Mouse (Mus musculus): Measurements from ENCODE around the gene Olfr1396. TPM values are rescaled to one million over a fixed set of nuclear protein-coding genes. Genes with fewer than 3 reads are reported as not detected.

Olfr1396 gene
- polyA plus RNA-seq (2014; fragmentation: Nextera tagmentation; extraction: Ambion mirVana): 0.08 and 0.46 TPM in 2 replicates

DNA sequence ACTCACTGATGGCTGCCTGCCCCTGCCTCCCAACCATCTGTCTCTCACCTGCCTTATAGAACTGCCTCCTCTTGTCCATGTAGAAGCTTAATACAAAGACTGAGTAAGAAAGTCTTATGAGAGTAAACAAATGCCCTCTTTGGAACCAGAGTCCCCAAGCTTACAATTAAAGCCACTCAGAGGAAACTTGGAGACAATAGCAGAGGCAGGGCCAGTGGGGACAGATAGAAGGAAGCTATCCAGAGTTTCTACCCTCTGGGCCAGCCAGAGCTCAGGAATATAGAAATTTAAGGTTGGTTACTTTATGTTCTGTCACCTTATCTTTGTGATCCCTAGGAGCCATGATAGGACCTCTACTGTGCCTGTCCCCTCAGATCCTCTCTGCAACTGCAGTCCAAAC lies at the start of gene Olfr1396:
Gene Olfr1396, minus strand, starts transcription at position 101 of the 400 bp plus-strand sequence.
- H3K9ac ChIP-seq (ENCODE audit: low read depth, low read length): no peak within 1 kb of the TSS
- H3K4me3 ChIP-seq (ENCODE audit: low read depth, low read length): no peak within 1 kb of the TSS
- H3K36me3 ChIP-seq (ENCODE audit: control insufficient read depth, insufficient read depth, low read length): no peaks in the 10 kb centered on the region
- no peaks in the 10 kb centered on the region for H3K4me1 ChIP-seq (ENCODE audit: control insufficient read depth, insufficient read depth, low read length)
- DNase-seq (ENCODE audit: low spot score): no peak
- no peaks in the 10 kb centered on the region for H3K9me3 ChIP-seq (ENCODE audit: control insufficient read depth, low read length)
- no peak within 1 kb of the TSS; the same call in 1 of the 2 replicates for H3K27ac ChIP-seq (replicated peaks; ENCODE audit: low read depth, low read length)
- H3K27me3 ChIP-seq (replicated peaks; ENCODE audit: control insufficient read depth, insufficient read depth, low read length): no peaks in the 10 kb centered on the region
- H3K4me2 ChIP-seq (ENCODE audit: low read depth, low read length): no peak within 1 kb of the TSS
- ATAC-seq (ENCODE audit: low read depth): no peak

DNA sequence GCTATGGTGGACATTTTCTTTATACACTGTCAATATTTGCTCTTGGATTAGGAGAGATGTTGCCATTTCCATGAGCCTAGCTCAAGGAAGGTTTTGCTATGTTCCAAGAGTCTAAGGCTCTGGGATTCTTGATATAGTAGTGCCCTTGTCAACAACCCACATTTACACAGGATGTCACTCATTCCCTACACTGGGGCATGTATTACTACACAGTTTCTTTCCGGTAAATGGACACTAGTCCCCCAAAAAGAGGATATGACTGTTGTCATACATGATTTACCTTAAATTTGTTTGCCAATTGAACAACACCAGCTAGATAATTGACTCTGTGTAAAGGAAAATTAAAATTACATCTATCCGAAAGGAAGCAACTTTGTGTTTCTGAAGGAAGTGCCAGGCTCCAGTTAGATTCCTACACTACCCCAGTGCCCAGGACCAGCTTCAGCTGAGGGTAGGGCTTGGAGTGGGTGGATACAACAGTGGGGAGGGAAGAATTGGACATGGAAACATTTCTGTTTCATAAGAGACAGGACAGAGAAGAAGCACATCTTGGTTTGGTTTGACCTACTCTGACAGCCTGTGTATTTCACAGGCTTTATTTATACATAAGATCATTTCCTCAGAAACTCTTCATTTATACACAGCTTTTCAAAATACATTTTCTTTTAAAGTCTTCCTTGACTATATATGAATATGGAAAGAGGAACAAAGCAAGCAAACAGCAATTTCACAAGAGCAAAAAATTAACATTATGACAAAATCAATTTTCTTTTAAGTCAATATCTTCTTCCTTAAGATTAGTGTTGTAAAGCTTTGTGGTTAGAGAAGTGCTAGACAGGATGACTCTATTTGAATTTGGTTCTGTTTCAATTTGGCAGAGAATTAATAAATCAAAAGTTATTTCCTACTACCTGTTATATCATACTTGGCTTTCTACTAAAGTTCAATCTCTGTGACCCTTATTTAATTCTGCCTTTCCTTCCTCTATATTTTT lies 42.4 kb upstream of the Olfr1396 start:
- no peak for DNase-seq (ENCODE audit: low spot score)
- H3K36me3 ChIP-seq (ENCODE audit: control insufficient read depth, insufficient read depth, low read length): no peaks in the 10 kb centered on the region
- H3K4me1 ChIP-seq (ENCODE audit: control insufficient read depth, insufficient read depth, low read length): no peaks in the 10 kb centered on the region
- H3K4me3 ChIP-seq (ENCODE audit: low read depth, low read length): no peak overlapping the region
- no peaks in the 10 kb centered on the region for H3K9me3 ChIP-seq (ENCODE audit: control insufficient read depth, low read length)
- no peak overlapping the region for H3K9ac ChIP-seq (ENCODE audit: low read depth, low read length)
- no peak for ATAC-seq (ENCODE audit: low read depth)
- no peak overlapping the region for H3K4me2 ChIP-seq (ENCODE audit: low read depth, low read length)
- H3K27ac ChIP-seq (replicated peaks; ENCODE audit: low read depth, low read length): no peak overlapping the region
- no peaks in the 10 kb centered on the region; the same call in 1 of the 2 replicates for H3K27me3 ChIP-seq (replicated peaks; ENCODE audit: control insufficient read depth, insufficient read depth, low read length)
- 84% methylated on average over 2 of the region's 2 CpGs for WGBS

DNA sequence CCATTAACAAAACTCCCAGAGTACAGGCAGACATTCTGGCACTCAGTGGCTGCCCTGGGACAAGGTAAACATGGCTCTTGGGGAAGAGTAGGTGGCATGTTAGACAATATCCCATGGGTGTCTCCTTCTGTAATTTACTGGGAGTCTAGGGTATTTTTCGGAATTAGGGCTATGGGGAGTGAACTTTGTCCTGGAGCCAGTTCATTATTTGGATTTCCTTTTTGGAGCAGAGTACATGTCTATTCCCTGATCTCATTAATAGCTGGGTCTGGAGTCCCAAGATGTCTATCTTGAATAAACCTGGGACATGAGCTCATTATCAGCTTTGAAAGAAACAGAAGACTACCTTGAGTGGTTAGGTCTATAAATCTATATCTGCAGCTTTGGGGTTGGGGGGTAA lies 39.4 kb upstream of the Olfr1396 start, which contains the start of gene Olfr1394:
Gene Olfr1394, plus strand, starts transcription at position 301 of the 400 bp plus-strand sequence.
- no peaks in the 10 kb centered on the region for H3K9me3 ChIP-seq (ENCODE audit: control insufficient read depth, low read length)
- no peak within 1 kb of the TSS for H3K9ac ChIP-seq (ENCODE audit: low read depth, low read length)
- no peak for ATAC-seq (ENCODE audit: low read depth)
- no peak within 1 kb of the TSS for H3K4me3 ChIP-seq (ENCODE audit: low read depth, low read length)
- no peak within 1 kb of the TSS for H3K4me2 ChIP-seq (ENCODE audit: low read depth, low read length)
- H3K27me3 ChIP-seq (replicated peaks; ENCODE audit: control insufficient read depth, insufficient read depth, low read length): no peaks in the 10 kb centered on the region; the same call in 1 of the 2 replicates
- no peaks in the 10 kb centered on the region for H3K36me3 ChIP-seq (ENCODE audit: control insufficient read depth, insufficient read depth, low read length)
- DNase-seq (ENCODE audit: low spot score): no peak
- 69% methylated on average over 1 of the region's 1 CpGs for WGBS
- H3K4me1 ChIP-seq (ENCODE audit: control insufficient read depth, insufficient read depth, low read length): no peaks in the 10 kb centered on the region
- no peak within 1 kb of the TSS for H3K27ac ChIP-seq (replicated peaks; ENCODE audit: low read depth, low read length)

DNA sequence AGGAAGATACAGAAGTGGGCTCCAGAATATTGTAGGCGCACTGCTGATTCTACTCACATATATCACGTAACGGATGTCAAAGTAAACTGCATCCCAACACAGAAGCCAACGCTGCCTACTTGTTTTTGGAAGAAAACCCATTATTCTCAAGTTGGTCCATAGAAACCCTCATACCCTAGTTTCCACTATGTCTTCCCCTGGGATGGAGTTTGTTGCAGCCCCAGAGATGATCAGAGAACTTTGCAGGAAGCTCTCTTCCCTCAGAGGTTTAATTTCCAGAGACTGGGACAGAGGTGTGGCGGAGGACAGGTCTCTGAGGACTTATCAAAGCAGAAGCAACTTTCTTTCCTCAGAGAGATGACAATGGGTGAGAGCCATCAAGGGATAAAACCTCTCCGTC lies 27.3 kb upstream of the Olfr1396 start, which contains the start of gene Olfr1395:
Gene Olfr1395, plus strand, starts transcription at position 301 of the 400 bp plus-strand sequence.
- Histone ChIP-seq H3K36me3 (ENCODE audit: control insufficient read depth, insufficient read depth, low read length) (no peaks in the 10 kb centered on the region), H3K27me3 (replicated peaks; ENCODE audit: control insufficient read depth, insufficient read depth, low read length) (no peaks in the 10 kb centered on the region), H3K4me3 (ENCODE audit: low read depth, low read length) (no peak within 1 kb of the TSS), H3K4me1 (ENCODE audit: control insufficient read depth, insufficient read depth, low read length) (no peaks in the 10 kb centered on the region), H3K4me2 (ENCODE audit: low read depth, low read length) (no peak within 1 kb of the TSS), H3K27ac (replicated peaks; ENCODE audit: low read depth, low read length) (no peak within 1 kb of the TSS), H3K9me3 (ENCODE audit: control insufficient read depth, low read length) (no peaks in the 10 kb centered on the region), H3K9ac (ENCODE audit: low read depth, low read length) (no peak within 1 kb of the TSS)
- DNase-seq (ENCODE audit: low spot score) (no peak), ATAC-seq (ENCODE audit: low read depth) (no peak)
- 89% methylated on average over 6 of the region's 6 CpGs for WGBS

DNA sequence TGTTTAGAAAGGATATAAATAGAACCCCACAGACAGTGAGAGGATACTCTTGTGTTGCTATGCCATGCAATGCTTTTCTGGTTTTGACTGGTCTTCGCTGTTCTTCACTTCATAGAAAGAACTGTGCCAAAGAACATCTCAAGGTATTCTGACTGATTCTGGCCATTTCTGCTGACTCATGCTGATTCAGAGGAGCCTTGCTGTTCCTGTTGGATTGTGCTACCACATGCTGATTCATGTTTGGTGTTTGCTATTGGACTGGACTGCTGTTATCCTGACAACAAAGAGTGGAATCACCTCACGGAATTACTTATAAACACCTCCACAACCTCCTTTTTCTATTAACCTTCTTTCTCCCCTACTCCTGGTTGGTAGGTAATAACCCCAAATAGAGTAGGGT lies 9.5 kb upstream of the Olfr1396 start:
- Histone ChIP-seq H3K27me3 (replicated peaks; ENCODE audit: control insufficient read depth, insufficient read depth, low read length) (no peaks in the 10 kb centered on the region), H3K36me3 (ENCODE audit: control insufficient read depth, insufficient read depth, low read length) (no peaks in the 10 kb centered on the region), H3K4me1 (ENCODE audit: control insufficient read depth, insufficient read depth, low read length) (no peaks in the 10 kb centered on the region), H3K9ac (ENCODE audit: low read depth, low read length) (no peak overlapping the region), H3K4me2 (ENCODE audit: low read depth, low read length) (no peak overlapping the region), H3K4me3 (ENCODE audit: low read depth, low read length) (no peak overlapping the region), H3K9me3 (ENCODE audit: control insufficient read depth, low read length) (no peaks in the 10 kb centered on the region), H3K27ac (replicated peaks; ENCODE audit: low read depth, low read length) (no peak overlapping the region)
- DNase-seq (ENCODE audit: low spot score) (no peak), ATAC-seq (ENCODE audit: low read depth) (no peak)
- 90% methylated on average over 2 of the region's 2 CpGs for WGBS

DNA sequence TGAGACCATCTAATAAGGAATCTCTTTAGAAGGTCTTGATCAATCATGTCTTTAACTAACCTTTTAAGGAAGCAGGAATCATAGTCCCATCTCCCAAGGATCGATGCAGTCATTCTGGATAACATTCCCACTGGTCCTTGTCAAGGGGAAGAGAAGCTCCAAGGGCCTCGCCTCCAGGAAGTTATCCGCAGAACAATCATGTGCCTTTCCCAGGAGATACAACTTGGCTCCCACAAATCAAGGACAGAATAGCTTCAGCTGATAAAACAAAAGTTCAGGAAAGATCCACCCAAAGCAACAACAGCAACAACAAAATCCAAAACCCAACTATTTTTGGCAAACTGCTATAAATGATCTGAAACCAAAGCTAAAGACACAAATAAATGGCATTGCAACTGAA lies 5.0 kb upstream of the Olfr1396 start:
- Histone ChIP-seq H3K27ac (replicated peaks; ENCODE audit: low read depth, low read length) (no peak overlapping the region), H3K27me3 (replicated peaks; ENCODE audit: control insufficient read depth, insufficient read depth, low read length) (no peaks in the 10 kb centered on the region), H3K4me3 (ENCODE audit: low read depth, low read length) (no peak overlapping the region), H3K9ac (ENCODE audit: low read depth, low read length) (no peak overlapping the region), H3K36me3 (ENCODE audit: control insufficient read depth, insufficient read depth, low read length) (no peaks in the 10 kb centered on the region), H3K4me2 (ENCODE audit: low read depth, low read length) (no peak overlapping the region), H3K9me3 (ENCODE audit: control insufficient read depth, low read length) (no peaks in the 10 kb centered on the region), H3K4me1 (ENCODE audit: control insufficient read depth, insufficient read depth, low read length) (no peaks in the 10 kb centered on the region)
- DNase-seq (ENCODE audit: low spot score) (no peak), ATAC-seq (ENCODE audit: low read depth) (no peak)
- WGBS: 79% methylated on average over 3 of the region's 3 CpGs

DNA sequence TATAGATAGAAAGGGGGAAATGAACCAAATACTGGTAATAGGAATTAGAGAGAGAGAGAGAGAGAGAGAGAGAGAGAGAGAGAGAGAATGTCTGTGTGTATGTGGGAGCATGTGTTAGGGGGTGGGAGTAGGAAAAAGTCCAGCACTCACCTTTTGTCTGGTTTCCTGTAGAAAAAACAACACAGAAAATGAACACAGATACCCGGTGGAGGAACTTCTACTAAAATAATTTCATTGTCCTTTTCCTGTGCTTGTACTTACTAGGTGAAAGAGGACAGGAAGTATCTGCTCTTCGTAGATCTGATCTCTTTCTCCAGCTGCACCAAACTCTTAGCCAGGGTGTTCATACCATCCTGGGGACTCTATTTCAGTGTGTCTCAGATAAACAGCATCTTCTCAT lies 516 bp downstream of the Olfr1396 start:
- 60% methylated on average over 2 of the region's 2 CpGs for WGBS
- H3K4me1 ChIP-seq (ENCODE audit: control insufficient read depth, insufficient read depth, low read length): no peaks in the 10 kb centered on the region

DNA sequence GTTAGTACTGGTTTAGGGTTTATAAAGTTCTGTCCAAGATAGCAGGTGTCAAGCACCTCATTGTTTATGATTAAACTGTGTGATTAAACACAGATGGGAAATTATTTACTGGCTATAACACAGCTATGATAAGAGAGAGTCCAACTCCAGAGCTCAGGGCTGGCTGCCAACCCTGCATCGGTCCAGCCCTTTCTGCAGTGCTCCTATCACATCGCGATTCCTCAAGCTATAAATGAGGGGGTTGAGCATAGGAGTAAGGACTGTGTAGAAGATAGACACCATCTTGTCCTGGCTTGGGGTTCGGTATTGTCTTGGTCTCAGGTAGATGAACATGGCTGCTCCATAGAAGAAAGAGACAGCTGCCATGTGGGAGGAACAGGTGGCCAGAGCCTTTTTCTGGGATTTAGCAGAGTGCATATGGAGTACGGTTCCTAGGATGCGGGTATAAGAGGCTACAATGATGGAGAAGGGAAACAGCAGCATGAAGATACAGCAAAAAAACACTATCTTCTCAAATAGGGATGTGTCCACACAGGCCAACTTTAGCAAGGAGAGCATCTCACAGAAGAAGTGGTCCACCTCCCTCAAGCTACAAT lies 2.0 kb downstream of the Olfr1396 start:
- H3K9ac ChIP-seq (ENCODE audit: low read depth, low read length): no peak overlapping the region
- no peaks in the 10 kb centered on the region for H3K27me3 ChIP-seq (replicated peaks; ENCODE audit: control insufficient read depth, insufficient read depth, low read length)
- no peaks in the 10 kb centered on the region for H3K36me3 ChIP-seq (ENCODE audit: control insufficient read depth, insufficient read depth, low read length)
- H3K4me2 ChIP-seq (ENCODE audit: low read depth, low read length): no peak overlapping the region
- WGBS: 82% methylated on average over 6 of the region's 6 CpGs
- H3K27ac ChIP-seq (replicated peaks; ENCODE audit: low read depth, low read length): no peak overlapping the region
- DNase-seq (ENCODE audit: low spot score) (no peak), ATAC-seq (ENCODE audit: low read depth) (no peak)
- no peaks in the 10 kb centered on the region for H3K9me3 ChIP-seq (ENCODE audit: control insufficient read depth, low read length)
- no peak overlapping the region for H3K4me3 ChIP-seq (ENCODE audit: low read depth, low read length)
- H3K4me1 ChIP-seq (ENCODE audit: control insufficient read depth, insufficient read depth, low read length): no peaks in the 10 kb centered on the region

More for the DNA sequence above, 516 bp downstream of the Olfr1396 start:
- no peaks in the 10 kb centered on the region for H3K9me3 ChIP-seq (ENCODE audit: control insufficient read depth, low read length)
- no peak overlapping the region for H3K4me3 ChIP-seq (ENCODE audit: low read depth, low read length)
- ATAC-seq (ENCODE audit: low read depth): no peak
- no peaks in the 10 kb centered on the region for H3K27me3 ChIP-seq (replicated peaks; ENCODE audit: control insufficient read depth, insufficient read depth, low read length)
- no peaks in the 10 kb centered on the region for H3K36me3 ChIP-seq (ENCODE audit: control insufficient read depth, insufficient read depth, low read length)
- H3K4me2 ChIP-seq (ENCODE audit: low read depth, low read length): no peak overlapping the region
- DNase-seq (ENCODE audit: low spot score): no peak
- H3K27ac ChIP-seq (replicated peaks; ENCODE audit: low read depth, low read length): no peak overlapping the region
- H3K9ac ChIP-seq (ENCODE audit: low read depth, low read length): no peak overlapping the region
